In the genomic region with DNA sequence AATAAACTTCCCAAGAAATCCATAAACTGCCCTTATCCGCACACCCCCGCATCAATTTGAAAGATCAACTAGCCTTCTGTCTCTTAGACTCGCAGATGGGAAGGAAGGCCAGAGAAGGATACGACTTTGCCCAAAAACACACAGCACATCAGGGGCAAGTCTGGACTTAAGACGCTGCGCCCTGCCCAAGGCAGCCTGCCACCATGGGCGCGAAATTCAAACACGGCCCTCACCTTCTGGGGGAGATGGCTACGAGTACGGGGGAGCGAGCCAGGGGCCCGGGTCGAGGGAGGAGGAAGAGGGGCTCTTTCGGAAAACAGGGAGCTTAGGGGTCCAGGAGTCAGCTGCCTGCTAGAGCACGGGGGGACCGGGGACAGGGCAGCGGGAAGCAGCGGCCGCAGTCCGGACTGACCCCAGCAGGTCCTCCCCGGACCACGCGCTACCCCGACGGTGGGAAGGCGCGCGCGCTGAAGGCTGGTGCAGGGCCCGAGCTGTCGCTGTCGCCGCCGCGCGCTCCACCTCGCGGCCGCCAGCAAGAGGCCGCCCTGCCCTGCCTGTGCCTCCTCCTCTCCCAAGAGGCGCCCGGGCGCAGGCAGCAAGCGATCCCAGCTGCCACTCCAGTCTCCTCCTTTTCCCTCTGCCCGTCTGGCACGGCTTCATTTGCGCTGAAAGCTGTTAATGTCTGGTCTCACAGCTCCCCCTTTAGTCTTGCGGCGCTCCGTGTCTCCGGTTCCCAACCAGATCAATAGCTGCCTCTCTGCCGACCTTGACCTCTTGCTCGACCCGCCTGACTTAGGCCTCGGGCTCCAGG, we compare ENCODE assay signal across 8 mouse cellular contexts. TPM values are rescaled to one million over a fixed set of nuclear protein-coding genes. Genes with fewer than 3 reads are reported as not detected.
A peak's percentile ranks its signal among the peaks of the same experiment; 100 is the strongest.
DNase-seq lines count a peak whose midpoint lies in the region; ATAC-seq and TF ChIP-seq lines count a peak whose summit lies in the region.

No protein-coding gene starts in this region.

- in situ Hi-C loops in ES-E14 (cut with MboI; ENCODE audit: low sequenced_read_pairs in 2 of 2, unreplicated experiment in 2 of 2) = no loop called here

- WGBS in intestine, embryonic 14.5 days = 1% methylated on average over 54 of the region's 56 CpGs
- WGBS in midbrain, embryonic 16.5 days = 1% methylated on average over 52 of the region's 56 CpGs

- peak; percentile 68 for DNase-seq in ES-E14 (ENCODE audit: low read depth, low spot score)
- DNase-seq in brain, embryonic 18.5 days (ENCODE audit: low read depth, low spot score) = peak; percentile 75
- DNase-seq in forelimb bud, embryonic 11.5 days (ENCODE audit: low read depth, low spot score) = peak; percentile 81
- peak; percentile 85 for DNase-seq in intestine, embryonic 14.5 days (ENCODE audit: low spot score)
- DNase-seq in left cerebral cortex, postnatal 4 days = peak; percentile 93
- peak; percentile 72 for DNase-seq in testis, postnatal 10 days (ENCODE audit: low spot score)
- no peak for DNase-seq in spleen, adult 18-20 months

- H3K9me3 ChIP-seq in ES-E14 (ENCODE audit: control insufficient read depth, insufficient read depth, low read depth, low read length) = no peaks in the 10 kb centered on the region
- H3K9me3 ChIP-seq in intestine, embryonic 14.5 days (ENCODE audit: control insufficient read depth, low read length) = no peaks in the 10 kb centered on the region
- H3K9me3 ChIP-seq in midbrain, embryonic 16.5 days (replicated peaks; ENCODE audit: control insufficient read depth, low read length, poor library complexity, severe bottlenecking) = no peaks in the 10 kb centered on the region

- H3K27ac ChIP-seq in ES-E14 (ENCODE audit: insufficient read depth, low read depth, low read length, poor library complexity, severe bottlenecking) = no peak overlapping the region
- peak overlapping the region; percentile 64; the same call in 1 of the 2 replicates for H3K27ac ChIP-seq in intestine, embryonic 14.5 days (ENCODE audit: low read depth)
- H3K27ac ChIP-seq in midbrain, embryonic 16.5 days (ENCODE audit: low read length) = no peak overlapping the region

- peaks cover 18% of the 10 kb centered on the region; the same call in 1 of the 2 replicates for H3K27me3 ChIP-seq in intestine, embryonic 14.5 days (replicated peaks; ENCODE audit: control insufficient read depth, insufficient read depth, low read length)
- H3K27me3 ChIP-seq in midbrain, embryonic 16.5 days (ENCODE audit: control insufficient read depth, insufficient read depth, low read depth, low read length) = peaks cover 9% of the 10 kb centered on the region

- peak overlapping the region; percentile 46; the same call in 1 of the 2 replicates for H3K9ac ChIP-seq in ES-E14 (ENCODE audit: insufficient read depth, low read depth, low read length, poor library complexity, severe bottlenecking)
- 0 out of 2 replicates have a peak overlapping the region, but pooled peaks have one; percentile 25 for H3K9ac ChIP-seq in intestine, embryonic 14.5 days (ENCODE audit: low read length)
- peak overlapping the region; percentile 60 for H3K9ac ChIP-seq in midbrain, embryonic 16.5 days (ENCODE audit: low read depth, low read length)

- peak overlapping the region; percentile 27 to 37 for H3K4me3 ChIP-seq in ES-E14 (ENCODE audit: insufficient read depth in 1 of 2, low read depth in 1 of 2, low read length in 2 of 2, poor library complexity in 1 of 2, severe bottlenecking in 1 of 2)
- H3K4me3 ChIP-seq in intestine, embryonic 14.5 days (ENCODE audit: low read depth, low read length) = peak overlapping the region; percentile 74
- H3K4me3 ChIP-seq in midbrain, embryonic 16.5 days (ENCODE audit: low read depth, low read length) = peak overlapping the region; percentile 43

- no peaks in the 10 kb centered on the region for H3K36me3 ChIP-seq in ES-E14 (ENCODE audit: control insufficient read depth, insufficient read depth, low read length, poor library complexity, severe bottlenecking)
- H3K36me3 ChIP-seq in intestine, embryonic 14.5 days (ENCODE audit: control insufficient read depth, insufficient read depth, low read length) = no peaks in the 10 kb centered on the region
- no peaks in the 10 kb centered on the region for H3K36me3 ChIP-seq in midbrain, embryonic 16.5 days (ENCODE audit: control insufficient read depth, insufficient read depth, low read length)

- peak overlapping the region; percentile 93 for H3K4me2 ChIP-seq in intestine, embryonic 14.5 days (ENCODE audit: low read length)
- H3K4me2 ChIP-seq in midbrain, embryonic 16.5 days (ENCODE audit: low read length) = peak overlapping the region; percentile 93

- H3K4me1 ChIP-seq in ES-E14 (ENCODE audit: control insufficient read depth in 2 of 2, insufficient read depth in 2 of 2, low read length in 2 of 2, poor library complexity in 1 of 2) = peaks cover 0 to 3% of the 10 kb centered on the region in 2 experiments; a peak in 1 of 4 replicates
- H3K4me1 ChIP-seq in intestine, embryonic 14.5 days (replicated peaks; ENCODE audit: control insufficient read depth, insufficient read depth, low read length) = peaks cover 16% of the 10 kb centered on the region; the same call in 1 of the 2 replicates
- peaks cover 17% of the 10 kb centered on the region for H3K4me1 ChIP-seq in midbrain, embryonic 16.5 days (ENCODE audit: control insufficient read depth, insufficient read depth, low read length)

- peak; percentile 52 for ATAC-seq in intestine, embryonic 14.5 days (replicated peaks; ENCODE audit: low FRiP score, low TSS enrichment, low read depth)
- ATAC-seq in midbrain, embryonic 16.5 days = peak; percentile 72

- intact Hi-C loops in left cerebral cortex, postnatal 4 days (cut with DNase I) = loop anchor here (5.0 kb wide), 1 partner anchor 116 kb away; no protein-coding TSS in a partner anchor

TF ChIP-seq in ES-E14, 5 proteins besides CTCF, POLR2A, EP300 and RAD21:
- TF ChIP-seq ZNF384 (IDR thresholded peaks at IDR 0.05; ENCODE audit: low read depth, low read length) = no peak
- 0 out of 2 replicates have a peak, but pooled peaks have one; percentile 31 for TF ChIP-seq HCFC1 (IDR thresholded peaks at IDR 0.05; ENCODE audit: borderline replicate concordance, insufficient read depth, low read length)
- TF ChIP-seq ZC3H11A (IDR thresholded peaks at IDR 0.05; ENCODE audit: borderline replicate concordance, low read depth, low read length) = no peak

RNA-seq across cellular contexts. Expression of gene Bcl11b, which starts 2.6 kb away (rescaled TPM):
- total RNA-seq in ES-E14 (2012; rRNA removed) = 0.85 and 1.2 TPM in 2 replicates
- 8.3 and 8.8 TPM in 2 replicates for polyA plus RNA-seq in intestine, embryonic 14.5 days (2014; fragmentation: Nextera tagmentation; extraction: Ambion mirVana)
- total RNA-seq in left cerebral cortex, postnatal 4 days (2021) = 100 to 1,000 TPM; 125 to 127 TPM
- 22.6 and 23.9 TPM in 2 replicates for polyA plus RNA-seq in midbrain, embryonic 16.5 days (2015; fragmentation: Nextera tagmentation; extraction: Ambion mirVana)

Comparison
In these comparisons a context has a peak if more than half of its experiments do, and no peak if none do; other contexts are left out.
1. DNase-seq: peak in ES-E14 (single experiment), brain, embryonic 18.5 days (single experiment), forelimb bud, embryonic 11.5 days (single experiment), intestine, embryonic 14.5 days (single experiment), left cerebral cortex, postnatal 4 days (single experiment) and testis, postnatal 10 days (single experiment); none in spleen, adult 18-20 months (0 of 2).
2. RNA of gene Bcl11b, which starts 2.6 kb away (total RNA-seq): 125 to 127 TPM in left cerebral cortex, postnatal 4 days; 0.85 to 1.2 TPM in ES-E14; every median in the first group is over 10 times any median in the second.
3. Peak in every context shown above with its lines, with median percentiles within 50 percentile points of each other: H3K4me3 ChIP-seq and H3K9ac ChIP-seq.